Mouse (Mus musculus) right cerebral cortex, postnatal 10 days (tissue): ENCODE measurements around the gene Hepacam2.
"Not testable (repeated sequence)": the region's sequence is repeated elsewhere in the genome, so short reads cannot be mapped to it uniquely, and the experiment has no call there.

Experiments
- DNase-seq, 2 experiments: peaks; one replicate each; pipeline ENCODE4 v3.0.0; 2021; ENCODE audit warnings: low spot score in 2 of 2

Hepacam2 gene

DNA sequence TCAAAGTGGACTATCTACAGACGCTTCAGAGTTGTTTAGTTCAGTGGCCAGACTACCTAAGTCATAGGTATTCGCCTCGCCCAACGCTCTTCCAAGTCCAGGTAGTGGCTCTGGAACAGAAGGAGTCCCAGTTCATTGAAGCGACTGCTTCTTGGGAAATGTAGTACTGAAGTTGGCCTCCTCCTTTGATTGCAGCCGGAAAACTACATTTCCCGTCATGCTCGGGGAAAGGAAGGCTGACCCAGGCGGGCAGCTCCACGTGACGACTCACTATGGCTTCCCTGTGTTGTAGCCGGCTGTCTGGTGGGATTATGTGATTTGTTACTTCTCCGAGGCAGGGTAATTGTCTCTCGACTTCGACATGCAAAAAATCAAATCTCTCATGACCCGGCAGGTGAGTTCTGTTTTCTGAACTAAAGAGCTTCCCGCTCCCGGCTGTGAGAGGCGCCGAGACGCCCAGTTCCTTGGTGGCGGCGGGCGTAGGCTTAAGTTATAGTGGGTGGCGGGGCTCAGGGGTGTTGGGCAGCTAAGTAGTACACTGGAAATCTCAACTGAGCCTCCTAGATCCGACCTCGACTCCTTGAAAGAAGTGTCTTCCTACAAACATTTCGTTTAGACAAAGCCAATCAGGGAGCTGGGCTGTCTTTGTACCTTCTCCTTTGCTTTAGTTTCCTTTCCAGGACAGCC lies at the start of gene Hepacam2, which contains the start of gene Vps50:
TSS of gene Hepacam2 (minus strand) at position 137 of the 687 bp plus-strand sequence.
TSS of gene Vps50 (plus strand) at position 221 of the 687 bp plus-strand sequence.
- peak; percentile 93 to 96 for DNase-seq

DNA sequence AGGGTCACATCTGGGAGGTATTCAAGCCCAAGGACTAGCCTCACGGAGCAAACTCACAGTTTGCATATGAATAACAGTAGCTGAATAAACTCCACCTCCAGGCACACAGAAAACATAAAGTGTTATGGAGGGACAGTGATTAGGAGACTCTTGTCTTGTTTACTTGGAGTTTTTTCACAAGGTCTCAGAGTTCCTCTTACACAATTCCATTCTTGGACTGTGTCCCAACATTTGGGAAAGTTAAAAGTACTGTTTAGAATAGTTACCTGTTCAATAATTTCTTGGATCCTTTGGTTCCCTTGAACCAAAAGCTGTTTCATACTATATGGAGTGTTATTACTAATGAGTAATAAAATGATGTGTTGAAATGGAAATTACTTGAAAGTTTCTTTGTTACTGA lies 46.9 kb upstream of the Hepacam2 start:
- DNase-seq: no peak

DNA sequence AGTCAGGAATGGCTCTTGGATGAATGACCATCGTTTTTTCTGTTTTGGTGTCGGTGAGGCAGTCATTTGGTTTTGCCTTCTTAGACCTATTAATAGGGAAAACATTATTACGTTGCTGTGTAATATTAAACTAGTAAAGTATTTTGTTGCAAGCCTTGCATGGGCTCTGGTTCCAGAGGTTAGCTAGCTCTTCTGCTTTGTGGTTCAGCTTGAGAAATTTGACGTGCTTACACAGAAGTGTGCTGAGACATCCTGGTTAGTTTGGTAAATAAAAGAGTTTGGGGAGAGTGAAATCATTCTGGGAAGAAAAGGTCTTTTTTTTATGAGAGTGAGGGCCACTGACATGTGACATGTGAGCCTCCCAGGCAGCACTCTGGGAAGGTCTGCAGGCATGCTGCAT lies 45.8 kb upstream of the Hepacam2 start:
- no peak for DNase-seq

DNA sequence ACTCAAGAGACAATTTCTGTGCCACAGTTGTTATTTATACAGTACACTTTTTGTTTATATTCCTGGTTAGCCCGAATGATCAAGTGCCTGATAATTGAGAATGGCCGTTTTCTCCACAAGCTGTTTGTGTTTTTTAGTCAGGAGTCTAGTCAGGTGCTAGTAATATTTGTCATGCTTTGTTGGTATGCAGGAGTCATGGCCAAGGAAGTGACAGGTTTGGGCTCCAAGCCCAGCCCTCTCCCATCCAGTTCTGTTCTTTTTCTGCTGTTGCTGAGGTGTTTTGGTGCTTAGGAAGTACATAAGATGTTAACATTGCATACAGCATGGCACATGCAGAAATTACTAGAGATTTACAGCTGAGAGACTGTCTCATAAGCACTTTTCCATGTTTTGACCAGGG lies 41.4 kb upstream of the Hepacam2 start:
- no peak for DNase-seq

DNA sequence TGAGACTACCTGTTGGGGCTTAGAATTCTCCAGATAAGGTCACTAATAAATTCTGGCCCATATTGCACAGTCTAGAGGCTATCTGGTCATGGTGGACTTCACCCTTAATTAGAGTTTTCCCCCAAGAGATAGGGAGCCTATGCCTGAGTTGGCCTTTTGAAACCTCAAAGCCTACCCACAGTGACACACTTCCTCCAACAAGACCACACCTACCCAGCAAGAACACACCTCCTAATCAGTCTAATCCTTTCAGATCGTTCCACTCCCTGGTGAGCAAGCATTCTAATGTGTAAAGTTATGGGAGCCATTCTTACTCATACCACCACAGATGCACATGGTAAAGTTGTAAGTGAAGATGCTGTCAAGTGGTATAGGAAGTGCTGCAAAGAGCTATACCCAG lies 38.0 kb upstream of the Hepacam2 start:
- DNase-seq: no peak

DNA sequence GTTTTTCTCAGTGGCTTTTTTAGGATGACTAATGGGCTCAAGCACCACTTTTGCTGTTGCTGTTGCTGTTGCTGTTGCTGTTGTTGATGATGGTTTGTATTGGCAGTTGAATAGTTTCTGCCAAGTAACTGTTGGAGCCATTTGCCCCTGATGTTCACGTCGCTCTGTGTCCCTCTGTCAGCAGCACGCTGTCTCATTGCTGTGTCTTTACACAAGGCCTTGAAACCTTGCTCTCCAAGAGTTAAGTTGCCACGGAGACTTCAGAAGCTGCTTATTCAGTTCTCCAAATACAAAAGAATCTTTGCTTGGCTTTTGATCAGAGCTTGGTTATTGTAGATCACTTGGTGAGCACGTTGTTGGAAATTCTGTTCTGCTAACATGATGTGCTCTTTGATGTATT lies 33.3 kb upstream of the Hepacam2 start:
- no peak for DNase-seq

DNA sequence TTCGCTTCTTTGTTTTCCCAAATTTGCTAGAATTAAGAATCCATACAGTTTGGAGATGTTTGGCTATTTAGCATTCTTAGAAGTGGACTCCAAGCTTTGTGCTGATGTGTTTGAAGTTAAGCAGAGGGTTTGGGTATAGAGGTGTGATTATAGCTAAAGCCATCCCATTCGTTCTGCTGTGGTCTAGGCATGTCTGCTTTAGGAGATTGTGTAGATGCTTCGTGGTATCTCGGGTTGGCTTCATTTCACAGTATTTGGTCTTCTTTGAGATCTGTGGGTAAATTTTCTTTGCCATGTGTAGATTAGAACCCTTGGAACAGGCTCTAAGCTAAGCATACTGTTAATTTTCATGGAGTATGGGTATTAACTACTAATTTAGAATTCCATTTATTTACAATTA lies 30.1 kb upstream of the Hepacam2 start:
- DNase-seq: no peak

DNA sequence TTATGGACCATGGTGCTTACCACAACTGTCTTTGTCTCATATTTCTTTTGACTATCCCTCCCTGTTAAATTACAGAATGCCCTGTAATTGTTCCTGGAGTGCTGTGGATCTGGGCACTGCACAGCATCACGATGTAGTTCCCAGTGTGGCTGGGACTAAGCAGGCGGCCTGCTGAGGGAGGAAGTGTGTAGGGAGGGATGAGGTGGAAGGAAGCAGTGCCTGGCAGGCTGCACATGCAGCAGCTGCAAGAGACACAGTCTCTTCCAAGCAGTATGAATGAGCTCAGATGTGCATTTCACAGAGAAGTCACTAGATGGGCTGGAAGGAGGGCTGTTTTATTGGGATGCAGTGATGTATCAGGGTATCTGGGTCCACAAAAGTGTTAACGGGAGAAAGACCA lies 14.5 kb upstream of the Hepacam2 start:
- DNase-seq: peak; percentile 57 to 65

DNA sequence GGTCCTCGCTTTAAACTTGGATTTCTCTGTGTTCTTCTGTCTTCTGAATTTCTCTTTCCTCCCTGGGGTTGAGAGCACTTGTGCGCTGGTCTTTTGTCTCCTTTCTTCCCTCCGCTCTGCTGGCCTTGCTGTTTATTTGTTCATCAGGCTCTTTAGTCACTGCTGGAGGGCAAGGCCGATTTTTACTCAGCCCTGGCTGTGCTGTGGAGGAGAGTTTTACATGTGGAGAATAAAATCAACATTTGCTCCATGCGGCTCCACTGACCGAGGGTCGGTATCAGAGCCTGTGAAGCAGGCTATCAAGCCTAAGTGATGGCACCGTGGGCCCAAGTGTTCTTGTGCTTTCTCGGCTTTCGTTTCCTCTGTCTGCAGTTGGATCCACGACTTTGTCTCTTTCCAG lies 13.5 kb upstream of the Hepacam2 start:
- DNase-seq: no peak

DNA sequence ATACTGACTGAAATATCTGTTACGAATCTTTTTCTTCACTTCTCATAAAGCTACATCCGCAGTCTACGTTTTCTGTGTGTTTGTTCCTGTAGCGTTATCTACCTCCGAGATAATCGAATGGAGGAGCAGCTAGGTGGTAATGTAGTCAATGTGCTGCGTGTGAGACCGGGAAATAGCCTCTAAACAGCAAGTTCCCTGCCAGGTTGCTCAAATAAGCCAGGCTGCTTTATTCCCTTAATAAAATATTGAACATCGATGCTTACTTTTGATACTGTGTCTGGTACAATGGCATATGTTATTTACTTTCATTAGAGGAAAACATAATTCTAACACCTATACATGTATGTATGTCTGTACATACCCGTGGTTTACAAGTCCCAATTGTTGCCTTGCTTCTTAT lies 13.0 kb upstream of the Hepacam2 start:
- no peak for DNase-seq

DNA sequence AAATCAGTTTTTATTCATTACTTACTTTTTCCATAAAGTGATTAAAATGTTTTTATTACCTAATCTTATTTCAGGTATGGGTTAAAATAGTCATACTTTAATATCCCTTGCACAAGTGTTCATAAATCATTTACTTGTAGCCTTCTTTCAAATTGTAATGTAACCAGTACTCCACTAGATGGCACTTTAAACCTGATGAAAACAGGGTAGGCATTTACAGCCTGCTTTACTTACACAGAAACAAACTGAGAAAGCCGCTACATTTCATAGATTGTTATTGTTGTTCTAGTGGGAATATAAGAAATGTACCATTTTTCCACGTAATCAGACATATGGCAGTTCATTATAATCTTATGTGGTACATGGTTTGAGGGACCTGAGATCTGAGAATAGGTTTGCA lies 11.7 kb upstream of the Hepacam2 start:
- DNase-seq: no peak

DNA sequence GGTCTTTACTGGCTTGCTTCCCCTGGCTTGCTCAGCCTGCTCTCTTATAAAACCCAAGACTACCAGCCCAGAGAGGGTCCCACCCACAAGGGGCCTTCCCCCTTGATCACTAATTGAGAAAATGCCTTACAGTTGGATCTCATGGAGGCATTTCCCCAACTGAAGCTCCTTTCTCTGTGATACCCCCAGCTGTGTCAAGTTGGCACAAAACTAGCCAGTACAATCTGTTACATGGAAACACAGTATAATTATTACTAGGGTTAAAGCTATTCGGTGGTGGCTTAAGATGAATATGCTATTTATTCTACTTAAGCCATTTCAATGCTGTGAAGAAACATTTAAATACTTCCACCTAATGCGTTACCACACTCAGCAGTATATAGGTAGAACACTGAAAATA lies 10.1 kb upstream of the Hepacam2 start:
- DNase-seq: not testable (repeated sequence)

DNA sequence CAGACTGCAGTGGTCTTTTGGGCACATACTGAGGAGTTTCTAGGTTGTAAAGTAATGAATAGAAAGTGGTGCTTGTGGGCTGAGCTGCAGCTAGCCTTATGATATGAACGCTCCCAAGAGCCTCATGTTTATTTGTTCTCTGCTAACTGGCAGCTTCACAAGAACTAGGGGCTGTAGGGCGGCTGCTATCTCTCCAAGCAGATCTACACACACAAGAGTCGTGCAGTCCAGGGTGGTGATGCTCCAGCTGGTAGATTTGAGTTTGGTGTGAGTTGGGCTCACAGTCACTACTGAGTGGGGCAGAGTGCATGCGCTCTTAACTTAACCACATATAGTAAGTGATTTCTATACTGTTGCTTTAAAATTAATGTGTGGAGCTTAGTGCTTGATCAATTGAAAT lies 9.0 kb upstream of the Hepacam2 start:
- DNase-seq: no peak

DNA sequence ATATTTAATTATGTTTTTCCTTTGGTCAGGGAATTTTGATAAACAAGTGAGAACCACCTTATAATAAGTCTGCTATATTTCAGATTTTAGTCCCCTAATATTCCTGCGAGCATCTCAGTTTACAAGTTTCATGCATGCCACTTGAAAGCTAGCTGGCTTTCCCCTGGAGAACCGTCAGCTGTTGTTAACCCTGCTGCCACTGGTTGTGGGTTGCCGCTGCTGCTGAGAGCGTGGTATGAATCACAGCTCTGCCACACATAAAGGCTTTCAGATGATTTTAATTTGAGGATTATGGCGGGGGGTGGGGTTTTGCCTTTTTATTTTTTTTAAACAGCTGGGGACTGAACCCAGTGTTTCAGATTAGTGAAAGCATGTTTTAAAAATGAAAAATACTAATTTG lies 7.2 kb upstream of the Hepacam2 start:
- no peak for DNase-seq

DNA sequence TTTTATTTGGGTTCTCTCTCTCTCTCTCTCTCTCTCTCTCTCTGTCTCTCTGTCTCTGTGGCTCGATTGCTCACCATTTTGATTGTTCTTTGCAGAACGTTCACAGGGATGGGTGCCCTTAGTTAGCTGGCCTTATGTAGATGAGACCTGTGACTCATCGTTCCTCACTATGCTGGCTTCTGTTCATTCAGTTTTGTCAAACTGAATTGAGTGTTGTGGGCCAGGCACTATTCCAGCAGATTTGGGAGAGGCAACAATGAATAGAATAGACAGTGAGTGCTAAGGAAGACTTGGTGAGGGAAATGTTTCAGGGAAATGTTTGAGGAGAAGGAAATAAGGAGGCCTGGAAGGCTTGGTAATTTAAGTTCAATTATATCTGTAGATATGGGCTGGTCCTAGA lies 2.2 kb upstream of the Hepacam2 start:
- no peak for DNase-seq

DNA sequence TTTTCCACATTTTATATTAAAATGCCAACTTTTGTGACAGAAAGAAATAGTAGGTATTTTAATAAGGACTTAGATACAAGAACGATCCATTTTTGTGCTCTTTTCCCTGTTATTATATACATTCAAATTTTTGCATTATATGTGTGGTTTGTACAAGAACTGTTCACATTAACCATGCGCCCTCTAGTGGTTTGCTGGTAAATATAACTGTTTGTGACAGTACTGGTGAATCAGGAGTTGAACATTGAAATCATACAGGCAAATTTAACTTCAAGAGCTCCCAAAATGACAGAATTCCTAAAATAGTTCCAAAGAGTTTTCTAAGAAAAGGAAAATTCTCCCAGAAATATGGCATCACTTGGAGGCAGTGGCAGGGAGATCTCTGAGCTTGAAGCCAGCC lies 1.9 kb downstream of the Hepacam2 start:
- DNase-seq: peak; percentile 52 to 56

DNA sequence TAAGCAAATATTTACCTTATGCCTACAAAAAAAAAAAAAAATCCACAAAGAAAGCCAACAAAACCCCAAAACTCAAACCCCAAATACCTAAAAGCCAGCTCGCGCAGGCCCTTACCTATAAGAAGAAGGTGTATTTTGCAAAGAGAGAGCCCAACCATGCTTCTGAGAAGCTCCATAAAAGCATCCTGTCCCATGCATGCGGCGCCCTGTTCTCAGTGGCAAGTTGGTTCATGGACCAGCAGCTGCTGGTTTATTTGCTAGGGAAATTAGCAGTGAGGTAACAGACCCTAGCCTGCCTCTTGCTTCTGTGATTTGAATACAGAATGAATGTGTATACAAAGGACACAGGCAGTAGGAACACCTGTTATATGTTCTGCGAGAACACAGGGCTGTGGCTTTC lies 3.8 kb downstream of the Hepacam2 start:
- DNase-seq: no peak

DNA sequence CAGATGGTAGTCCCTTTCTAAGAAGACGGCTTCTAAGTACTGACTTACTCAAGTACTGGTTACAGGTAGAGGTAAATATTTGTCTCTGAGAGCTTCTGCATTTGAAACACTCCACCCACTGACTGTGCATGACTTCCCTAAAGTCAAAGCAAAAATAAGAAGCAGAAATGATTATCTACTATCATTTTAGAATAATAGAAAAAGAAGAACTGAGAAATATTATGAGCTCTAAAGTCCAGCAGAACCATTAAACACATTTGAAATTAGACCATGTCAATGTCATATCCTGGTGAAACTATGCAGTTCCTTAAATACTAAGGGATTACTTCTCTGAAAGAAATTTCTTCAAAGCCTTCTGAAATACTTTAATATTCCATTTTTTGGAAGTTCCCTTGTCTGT lies 10.7 kb downstream of the Hepacam2 start:
- no peak for DNase-seq

DNA sequence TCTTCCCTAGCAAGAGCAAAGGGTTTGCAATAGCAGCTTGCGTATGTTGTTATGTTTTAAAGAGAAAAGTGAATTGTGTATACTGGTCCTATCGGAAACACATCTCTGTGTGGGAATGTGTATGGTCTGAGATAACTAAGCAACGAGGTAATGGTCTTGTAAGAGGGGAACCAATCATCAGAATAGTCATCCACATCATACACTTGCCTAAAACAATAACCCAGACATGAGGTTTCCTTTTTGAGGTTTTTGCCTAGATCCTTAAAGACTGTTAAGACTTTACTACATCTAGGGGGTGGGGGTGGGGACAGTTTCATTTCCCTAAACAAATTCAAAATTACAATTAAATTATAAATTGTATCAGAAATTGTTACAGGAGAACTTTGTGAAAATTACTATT lies 13.0 kb downstream of the Hepacam2 start:
- no peak for DNase-seq

DNA sequence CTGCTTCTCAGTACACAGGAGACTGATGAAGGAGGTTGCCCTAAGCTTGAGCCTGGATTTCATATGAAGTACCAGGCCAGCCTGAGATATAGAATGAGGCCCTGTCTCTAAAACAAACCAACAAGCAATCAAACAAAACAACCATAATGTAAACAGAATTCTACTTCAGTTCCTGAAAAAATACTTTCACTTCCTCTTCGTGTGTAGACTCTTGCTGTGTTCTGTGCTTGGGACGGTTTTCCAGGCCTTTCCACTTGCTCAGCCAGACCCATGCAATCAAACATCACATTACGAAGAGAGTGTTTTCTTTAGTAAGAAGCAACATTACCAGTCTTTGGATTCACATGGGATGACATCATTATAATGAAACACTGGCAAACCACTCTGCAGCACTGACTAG lies 16.4 kb downstream of the Hepacam2 start:
- DNase-seq: no peak

DNA sequence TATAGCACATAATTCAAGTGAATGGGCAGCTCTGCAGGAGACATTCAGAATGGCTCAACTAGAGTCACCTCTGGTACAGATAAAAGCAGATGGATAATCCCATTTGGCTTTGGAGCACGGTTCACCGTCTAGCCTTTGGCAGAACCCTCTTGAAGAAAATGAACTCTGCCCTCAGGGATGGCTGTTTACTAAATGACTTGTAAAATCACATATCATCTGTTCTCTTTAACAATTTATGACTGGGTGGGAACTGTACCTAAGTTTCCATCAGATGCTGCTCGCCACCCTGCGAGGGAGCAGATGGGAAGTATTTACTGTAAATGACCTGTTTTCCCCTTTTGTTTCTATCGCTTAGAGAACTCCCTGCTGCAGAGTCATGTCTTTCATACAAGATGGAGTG lies 18.2 kb downstream of the Hepacam2 start:
- DNase-seq: no peak

DNA sequence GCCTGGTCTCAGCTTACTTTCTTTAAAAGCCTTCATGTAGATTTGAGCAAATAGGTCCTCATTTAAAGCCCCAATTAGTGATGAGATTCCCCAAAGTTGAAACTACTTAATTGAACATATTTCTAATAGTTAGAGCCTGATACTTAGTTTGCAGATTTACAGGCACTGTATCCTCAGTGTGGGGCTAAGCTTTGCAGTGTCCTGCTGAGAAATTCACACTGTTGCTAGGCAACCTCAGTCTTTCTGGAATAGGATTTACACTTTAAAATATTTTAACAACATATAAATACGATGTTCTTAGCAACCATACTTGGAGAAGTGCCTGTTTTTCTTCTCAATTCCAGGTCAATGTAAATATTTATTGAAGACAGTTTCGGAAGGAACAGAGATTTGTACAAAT lies 21.8 kb downstream of the Hepacam2 start:
- no peak for DNase-seq

DNA sequence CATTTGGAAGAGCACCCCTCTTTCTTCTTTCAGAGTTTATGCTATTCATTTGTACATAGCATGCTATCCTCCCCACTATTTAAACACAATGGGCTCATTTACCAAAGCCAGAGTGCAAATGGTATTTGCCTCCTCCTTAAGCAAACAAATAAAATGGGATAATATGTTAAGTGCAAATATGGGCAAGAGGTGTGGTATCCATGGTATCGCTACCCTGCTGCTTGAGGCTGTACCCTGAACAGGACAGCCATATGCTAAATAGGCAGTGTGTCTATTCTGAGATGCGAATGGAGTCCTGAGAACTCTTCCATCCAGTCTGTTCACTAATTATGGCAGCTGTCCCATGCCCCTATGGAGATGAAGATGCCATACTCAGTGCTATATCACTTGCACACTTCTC lies 27.4 kb downstream of the Hepacam2 start:
- no peak for DNase-seq

DNA sequence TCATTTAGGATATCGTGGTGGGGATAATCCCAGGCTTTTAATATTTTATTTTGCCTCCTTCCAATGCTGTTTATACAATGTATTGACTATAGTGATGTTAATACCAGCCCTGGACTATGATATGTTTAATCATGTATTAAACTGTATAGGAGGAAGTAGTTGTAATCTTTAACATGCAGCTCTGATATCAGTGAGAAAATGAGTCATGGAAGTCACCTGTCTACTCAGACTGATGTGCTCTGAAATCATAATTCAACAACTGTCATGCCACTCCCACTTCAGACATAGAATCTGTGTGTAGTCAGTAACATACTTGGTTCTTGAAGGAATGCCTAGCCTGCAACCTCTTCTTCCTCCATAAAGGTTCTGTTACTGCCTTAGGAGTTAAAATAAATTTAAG lies 29.5 kb downstream of the Hepacam2 start:
- no peak for DNase-seq
